Mouse (Mus musculus) 416B (cell line): Measurements from ENCODE around the gene Zfp652.
A peak's percentile ranks its signal among the peaks of the same experiment; 100 is the strongest.
"Not testable (repeated sequence)": the region's sequence is repeated elsewhere in the genome, so short reads cannot be mapped to it uniquely, and the experiment has no call there.

Experiments
- DNase-seq: peaks from one replicate; pipeline ENCODE4 v3.0.0; 2011; ENCODE audit warnings: low read depth

Zfp652 gene

GRCm38 (mm10) chr11:95857716-95858527 lies 145.4 kb downstream of the Zfp652 start:
- DNase-seq, result no peak

DNA sequence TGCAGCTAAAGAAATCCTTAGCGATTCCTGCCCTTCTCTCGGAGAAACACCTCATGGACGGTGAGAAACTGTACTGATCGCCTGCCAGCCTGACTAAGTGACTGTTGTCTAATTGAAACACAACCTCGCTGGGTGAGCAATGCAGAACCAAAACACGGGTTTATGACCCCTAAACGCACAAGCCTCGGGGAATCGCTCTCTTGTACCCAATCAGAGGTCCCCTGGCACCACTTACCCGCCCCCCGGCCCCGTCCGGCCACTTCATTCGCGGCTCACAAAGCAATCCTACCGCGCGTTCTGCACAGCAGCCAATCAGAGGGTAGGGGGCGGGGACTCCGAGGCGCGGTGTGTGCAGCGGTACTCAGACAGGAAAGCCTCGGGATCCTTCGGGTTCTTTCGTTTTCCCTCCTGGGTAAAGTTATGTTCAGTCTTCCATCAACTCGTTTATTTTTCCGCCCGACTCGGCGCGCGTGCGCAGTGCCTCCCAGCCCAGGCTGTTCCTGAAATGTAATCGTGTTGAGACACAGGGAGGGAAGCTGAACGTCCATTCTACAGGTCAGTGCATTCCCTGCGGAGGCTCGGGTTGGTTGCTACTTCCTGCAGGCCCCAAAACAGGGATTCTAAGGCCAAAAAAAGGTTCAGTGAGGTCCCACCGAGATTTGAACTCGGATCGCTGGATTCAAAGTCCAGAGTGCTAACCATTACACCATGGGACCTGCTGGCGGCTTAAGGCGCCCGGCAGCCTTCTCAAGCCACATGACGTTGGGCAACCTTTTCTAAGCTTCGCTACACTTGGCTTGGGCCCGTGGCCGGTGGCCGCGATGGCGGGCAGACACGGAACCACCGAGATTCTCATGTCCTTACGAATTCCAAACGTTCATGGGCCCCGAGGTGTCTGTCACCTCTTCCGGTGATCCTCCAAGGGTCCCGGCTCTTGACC lies 146.3 kb downstream of the Zfp652 start:
- DNase-seq, result peak; percentile 99

GRCm38 (mm10) chr11:95859468-95859855 lies 147.0 kb downstream of the Zfp652 start:
- DNase-seq, result peak; percentile 85

DNA sequence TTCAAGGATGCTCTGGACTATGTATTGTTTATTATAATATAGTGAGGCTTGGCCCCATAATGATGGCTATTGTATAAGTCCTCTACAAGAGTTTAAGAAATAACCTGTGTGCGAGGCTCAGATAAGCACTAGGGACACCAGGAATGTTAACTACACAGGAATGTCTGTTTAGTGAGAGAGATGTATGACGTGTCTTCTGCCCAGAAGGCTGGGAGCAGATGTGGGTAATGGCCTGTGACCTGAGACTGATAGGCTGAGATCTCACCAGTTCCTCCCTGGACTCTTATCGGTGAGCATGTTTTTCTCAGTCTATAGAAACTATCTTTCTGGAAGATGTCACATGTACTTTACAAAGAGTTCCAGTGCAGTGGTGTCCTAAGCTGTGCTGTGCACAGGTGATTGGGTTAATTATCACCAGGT lies 147.6 kb downstream of the Zfp652 start:
- DNase-seq, result peak; percentile 47

DNA sequence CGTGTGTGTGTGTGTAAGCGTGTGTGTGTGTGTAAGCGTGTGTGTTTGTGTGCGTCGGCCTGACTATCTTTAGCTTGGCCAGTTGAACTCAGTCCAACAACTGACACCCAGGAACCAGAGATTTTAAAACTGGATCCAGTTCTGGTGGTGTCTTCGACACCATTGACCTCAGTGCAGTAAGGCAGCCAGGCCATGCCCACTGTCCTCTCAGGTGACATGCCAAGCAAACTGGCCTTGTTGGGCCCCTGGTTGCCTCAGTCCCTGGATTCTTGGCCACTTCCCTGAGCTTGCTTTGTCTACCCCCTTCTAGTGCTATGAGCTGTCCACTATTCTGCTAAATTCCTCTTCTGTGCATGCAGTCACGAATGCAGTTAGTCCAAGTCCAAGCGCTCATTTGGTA lies 148.9 kb downstream of the Zfp652 start:
- no peak for DNase-seq

GRCm38 (mm10) chr11:95869442-95869841 lies 157.0 kb downstream of the Zfp652 start:
- peak; percentile 27 for DNase-seq

- DNase-seq, result peak; percentile 57
Measured at GRCm38 (mm10) chr11:95869918-95870470, 157.5 kb downstream of the Zfp652 start.

GRCm38 (mm10) chr11:95875804-95876203 lies 163.3 kb downstream of the Zfp652 start:
- peak; percentile 72 for DNase-seq

- DNase-seq, result peak; percentile 80
Measured at GRCm38 (mm10) chr11:95876296-95876695, 163.8 kb downstream of the Zfp652 start.

- not testable (repeated sequence) for DNase-seq
Measured at GRCm38 (mm10) chr11:95879861-95880260, 167.4 kb downstream of the Zfp652 start.
